Mouse (Mus musculus) heart, adult 2 months (tissue): ENCODE data around the gene Stc2.

Experiments used
- CTCF ChIP-seq: fragments of 200-600 bp; IDR thresholded peaks from 2 replicates; pipeline ENCODE4 v1.8.1; 2022; ENCODE audit warnings: antibody characterized with exemption, mild to moderate bottlenecking, moderate library complexity
- POLR2A ChIP-seq: fragments of 200-500 bp; IDR thresholded peaks from 2 replicates; pipeline ENCODE4 v1.6.1; 2011; ENCODE audit warnings: mild to moderate bottlenecking, low read depth, low read length, control low read depth; ENCODE audit not compliant: insufficient read depth

DNA sequence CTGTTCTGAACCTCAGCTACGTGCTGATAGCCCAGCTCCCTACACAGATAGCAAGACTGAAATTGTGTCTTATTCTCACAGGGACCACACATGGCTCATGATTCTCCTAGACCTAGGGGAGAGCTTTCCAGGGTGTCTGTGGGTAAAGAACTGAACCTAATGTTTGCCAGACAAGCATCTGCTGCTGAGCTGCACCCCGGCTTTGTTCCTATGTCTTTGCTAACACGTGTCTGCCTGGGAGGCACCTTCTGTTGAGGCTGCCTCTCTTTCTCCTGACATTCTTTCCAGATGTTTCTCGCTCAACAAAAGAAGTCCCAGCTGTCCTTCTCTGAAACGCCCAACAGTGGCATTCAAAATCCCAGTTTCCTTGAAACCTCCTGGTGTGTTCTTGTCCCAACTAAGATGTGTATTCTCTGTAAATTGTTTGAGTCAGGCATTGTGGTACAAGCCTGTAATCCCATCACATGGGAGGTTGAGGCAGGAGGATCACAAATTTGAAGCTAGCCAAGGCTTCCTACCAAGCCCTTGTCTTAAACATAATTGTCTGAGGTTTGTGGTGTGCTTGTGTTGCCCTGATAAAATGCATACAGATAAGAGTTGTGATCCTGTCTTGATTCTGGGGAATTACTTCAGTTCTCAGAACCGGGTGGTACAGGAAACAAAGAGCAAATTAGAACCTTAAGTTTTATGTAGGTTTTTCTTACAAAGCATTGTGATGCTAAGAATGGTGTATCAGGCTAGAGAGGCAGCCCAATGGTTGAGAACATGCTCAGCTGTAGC is 27.0 kb upstream of the Stc2 start:
- TF ChIP-seq CTCF (no peak), POLR2A (no peak)
